Mouse (Mus musculus) testis, adult 2 months (tissue): ENCODE results near the gene Tmed3.

Experiments used
- CTCF ChIP-seq: fragments of 200-500 bp; IDR thresholded peaks from 2 replicates; pipeline ENCODE4 v1.5.1; 2012; ENCODE audit warnings: low read depth, mild to moderate bottlenecking, inconsistent platforms, low read length, moderate library complexity; ENCODE audit not compliant: control insufficient read depth, insufficient read depth, insufficient replicate concordance
- POLR2A ChIP-seq: fragments of 200-500 bp; IDR thresholded peaks from 2 replicates; pipeline ENCODE4 v1.6.1; 2012; ENCODE audit warnings: low read depth, mild to moderate bottlenecking, inconsistent platforms, low read length, moderate library complexity; ENCODE audit not compliant: control insufficient read depth

GRCm38 (mm10) chr9:89693670-89694069, 11.2 kb downstream of the Tmed3 start:
- TF ChIP-seq POLR2A (no peak), CTCF (no peak)
